Mouse (Mus musculus) stomach, postnatal 0 days (tissue): ENCODE measurements at regions not wholly inside any gene's neighbourhood (a gene's known extent, or its start where the extent isn't known, plus 50 kb on each side); places are given as distances from the start of the nearest gene placed in this dataset.

ENCODE experiments used
- ATAC-seq: fragments of 200-750 bp; cut with Nextera tagmentation; 2 replicates; pipeline ENCODE4 v1.8.0; 2017; ENCODE audit not compliant: low FRiP score, low TSS enrichment
- DNase-seq: peaks from one replicate; pipeline ENCODE4 v3.0.0-alpha.2; 2016; ENCODE audit warnings: low spot score
- H3K27ac ChIP-seq: fragments of 300-500 bp; sonication (generic); replicated peaks from 2 replicates; pipeline ENCODE4 v1.5.1; 2014; ENCODE audit warnings: mild to moderate bottlenecking, control low read depth
- H3K27me3 ChIP-seq: fragments of 300-500 bp; sonication (generic); 2 replicates; pipeline ENCODE4 v1.6.1; 2014; ENCODE audit warnings: low read length; ENCODE audit not compliant: control insufficient read depth, insufficient read depth
- H3K36me3 ChIP-seq: fragments of 300-500 bp; sonication (generic); 2 replicates; pipeline ENCODE4 v1.6.1; 2014; ENCODE audit warnings: low read length, mixed read lengths; ENCODE audit not compliant: control insufficient read depth, insufficient read depth
- H3K4me1 ChIP-seq: fragments of 300-500 bp; sonication (generic); replicated peaks from 2 replicates; pipeline ENCODE4 v1.6.1; 2014; ENCODE audit warnings: antibody characterized with exemption; ENCODE audit not compliant: control insufficient read depth, insufficient read depth
- H3K4me2 ChIP-seq: fragments of 300-500 bp; sonication (generic); replicated peaks from 2 replicates; pipeline ENCODE4 v1.6.1; 2014; ENCODE audit warnings: low read depth, mild to moderate bottlenecking, control low read depth, moderate library complexity
- H3K4me3 ChIP-seq: fragments of 300-500 bp; sonication (generic); 2 replicates; pipeline ENCODE4 v1.5.1; 2014; ENCODE audit warnings: low read depth, low read length, control low read depth
- H3K9ac ChIP-seq: fragments of 300-500 bp; sonication (generic); 2 replicates; pipeline ENCODE4 v1.6.1; 2014; ENCODE audit warnings: mild to moderate bottlenecking, low read length, control low read depth, mixed read lengths
- H3K9me3 ChIP-seq: fragments of 300-500 bp; sonication (generic); 2 replicates; pipeline ENCODE4 v1.6.1; 2016; ENCODE audit warnings: low read length; ENCODE audit not compliant: control insufficient read depth
- CTCF ChIP-seq: IDR thresholded peaks from 2 replicates; pipeline ENCODE4 v1.5.1; 2016; ENCODE audit warnings: antibody characterized with exemption, low read depth, mild to moderate bottlenecking, moderate library complexity
- EP300 ChIP-seq: optimal IDR thresholded peaks from 2 replicates; pipeline ENCODE3; 2016; ENCODE audit warnings: antibody characterized with exemption

- Histone ChIP-seq H3K27me3 (no peaks in the 10 kb centered on the region), H3K9ac (no peak overlapping the region), H3K27ac (no peak overlapping the region), H3K4me3 (no peak overlapping the region), H3K36me3 (no peaks in the 10 kb centered on the region), H3K4me2 (no peak overlapping the region), H3K9me3 (no peaks in the 10 kb centered on the region), H3K4me1 (no peaks in the 10 kb centered on the region)
- peak; percentile 66 for TF ChIP-seq CTCF
- no peak for TF ChIP-seq EP300
- ATAC-seq, result no peak
- peak; percentile 23 for DNase-seq
These were observed 78.2 kb upstream of the Cldn34d start for GRCm38 (mm10) chrX:76680890-76681289.
